Mouse (Mus musculus): ENCODE measurements around the gene Fance. TPM values are rescaled to one million over a fixed set of nuclear protein-coding genes. Genes with fewer than 3 reads are reported as not detected.

Gene Fance
- total RNA-seq, 2 experiments from 2014 or later: 30.3 to 34.9 TPM

GRCm38 (mm10) chr17:28368449-28368848, 55.1 kb downstream of the Fance start:
- DNase-seq (ENCODE audit: low spot score in 2 of 2): peak; percentile 27 to 66
- peak; percentile 96 for TF ChIP-seq CTCF (conservative IDR thresholded peaks at IDR 0.05)
- Histone ChIP-seq H3K27ac (no peak overlapping the region), H3K4me3 (no peak overlapping the region)

- H3K4me3 ChIP-seq: no peak overlapping the region
- no peak overlapping the region for H3K27ac ChIP-seq
- no peak for TF ChIP-seq CTCF (conservative IDR thresholded peaks at IDR 0.05)
- no peak for DNase-seq (ENCODE audit: low spot score in 2 of 2)
Observed at GRCm38 (mm10) chr17:28369056-28369455, 55.7 kb downstream of the Fance start.

- DNase-seq (ENCODE audit: low spot score in 2 of 2): no peak
- Histone ChIP-seq H3K4me3 (no peak overlapping the region), H3K27ac (no peak overlapping the region)
- TF ChIP-seq CTCF (conservative IDR thresholded peaks at IDR 0.05): no peak
Observed at GRCm38 (mm10) chr17:28371286-28371685, 58.0 kb downstream of the Fance start.

- Histone ChIP-seq H3K27ac (no peak overlapping the region), H3K4me3 (no peak overlapping the region)
- TF ChIP-seq CTCF (conservative IDR thresholded peaks at IDR 0.05): no peak
- DNase-seq (ENCODE audit: low spot score in 2 of 2): no peak
Observed at GRCm38 (mm10) chr17:28371941-28372340, 58.6 kb downstream of the Fance start.

GRCm38 (mm10) chr17:28373821-28374220, 60.5 kb downstream of the Fance start:
- peak; percentile 79 for TF ChIP-seq CTCF (conservative IDR thresholded peaks at IDR 0.05)
- H3K27ac ChIP-seq: no peak overlapping the region
- peak in 1 of 2 experiments; percentile 38 for DNase-seq (ENCODE audit: low spot score in 2 of 2)
- H3K4me3 ChIP-seq: no peak overlapping the region

GRCm38 (mm10) chr17:28374494-28374893, 61.2 kb downstream of the Fance start:
- no peak overlapping the region for H3K4me3 ChIP-seq
- H3K27ac ChIP-seq: no peak overlapping the region
- no peak for TF ChIP-seq CTCF (conservative IDR thresholded peaks at IDR 0.05)
- no peak for DNase-seq (ENCODE audit: low spot score in 2 of 2)

GRCm38 (mm10) chr17:28375592-28376061, 62.3 kb downstream of the Fance start:
- no peak overlapping the region for H3K4me3 ChIP-seq
- no peak for TF ChIP-seq CTCF (conservative IDR thresholded peaks at IDR 0.05)
- no peak for DNase-seq (ENCODE audit: low spot score in 2 of 2)
- no peak overlapping the region for H3K27ac ChIP-seq

Other genes starting within 250 kb of the Fance start
- under 1 TPM; 0.74 to 0.84 TPM for gene Tcp11, start 232.9 kb upstream of the Fance start, total RNA-seq (2021)
- 1 to 10 TPM; 1.1 TPM for gene Scube3, start 171.4 kb upstream of the Fance start, total RNA-seq (2021)
- 100 to 1,000 TPM; 104 to 106 TPM for gene Zfp523, start 136.4 kb upstream of the Fance start, total RNA-seq (2021)
- 1 to 10 TPM; 2.4 to 2.6 TPM for gene Def6, start 105.7 kb upstream of the Fance start, total RNA-seq (2021)
- 10 to 100 TPM; 22.1 to 23.0 TPM for gene Ppard, start 80.8 kb upstream of the Fance start, total RNA-seq (2021)
- gene Rpl10a, start 15.0 kb downstream of the Fance start, total RNA-seq (2021): 100 to 1,000 TPM; 345 to 350 TPM
- 1 to 10 TPM; 3.0 to 3.2 TPM for gene Tead3, start 37.3 kb downstream of the Fance start, total RNA-seq (2021)
- not detected for gene Tulp1, start 51.7 kb downstream of the Fance start, total RNA-seq (2021)
- 10 to 100 TPM; 80.8 to 90.5 TPM for gene Fkbp5, start 204.0 kb downstream of the Fance start, total RNA-seq (2021)
- not detected for gene Armc12, start 217.3 kb downstream of the Fance start, total RNA-seq (2021)
- not detected for gene Clpsl2, start 235.9 kb downstream of the Fance start, total RNA-seq (2021)
- not detected for gene Clps, start 247.2 kb downstream of the Fance start, total RNA-seq (2021)

All from layer of hippocampus, adult 2 months (tissue).